Mouse (Mus musculus): ENCODE results near the gene Git2.
A peak's percentile ranks its signal among the peaks of the same experiment; 100 is the strongest.

Gene Git2

GRCm38 (mm10) chr5:114719003-114719927, 56.1 kb downstream of the Git2 start:
- DNase-seq = peak; percentile 91

GRCm38 (mm10) chr5:114718483-114718882, 56.8 kb downstream of the Git2 start:
- DNase-seq = no peak

- DNase-seq = no peak
Observed at GRCm38 (mm10) chr5:114717937-114718336, 57.4 kb downstream of the Git2 start.

GRCm38 (mm10) chr5:114717292-114717691, 58.0 kb downstream of the Git2 start:
- DNase-seq = no peak

GRCm38 (mm10) chr5:114714551-114714950, 60.8 kb downstream of the Git2 start:
- no peak for DNase-seq

- no peak for DNase-seq
Observed at GRCm38 (mm10) chr5:114709357-114709756, 66.0 kb downstream of the Git2 start.

GRCm38 (mm10) chr5:114708491-114708890, 66.8 kb downstream of the Git2 start:
- no peak for DNase-seq

- peak; percentile 89 for DNase-seq
Observed at GRCm38 (mm10) chr5:114707265-114708068, 67.8 kb downstream of the Git2 start, which contains the start of gene Tchp. TSS of gene Tchp (plus strand) at chr5:114707760.

- no peak for DNase-seq
Observed at GRCm38 (mm10) chr5:114702403-114703392, 72.6 kb downstream of the Git2 start.

- no peak for DNase-seq
Observed at GRCm38 (mm10) chr5:114699015-114699414, 76.3 kb downstream of the Git2 start.

- DNase-seq = no peak
Observed at GRCm38 (mm10) chr5:114698044-114698746, 77.1 kb downstream of the Git2 start.

- DNase-seq = no peak
Observed at GRCm38 (mm10) chr5:114696939-114697338, 78.4 kb downstream of the Git2 start.

- no peak for DNase-seq
Observed at GRCm38 (mm10) chr5:114695775-114696174, 79.5 kb downstream of the Git2 start.

- peak; percentile 89 for DNase-seq
Observed at GRCm38 (mm10) chr5:114690633-114691567, 84.4 kb downstream of the Git2 start, which contains the start of gene Gltp. TSS of gene Gltp (minus strand) at chr5:114690984.

GRCm38 (mm10) chr5:114689700-114690366, 85.5 kb downstream of the Git2 start:
- DNase-seq = peak; percentile 85

- no peak for DNase-seq
Observed at GRCm38 (mm10) chr5:114688703-114689102, 86.6 kb downstream of the Git2 start.

- DNase-seq = no peak
Observed at GRCm38 (mm10) chr5:114687901-114688300, 87.4 kb downstream of the Git2 start.

GRCm38 (mm10) chr5:114686726-114687210, 88.5 kb downstream of the Git2 start:
- DNase-seq = no peak

- DNase-seq = no peak
Observed at GRCm38 (mm10) chr5:114685986-114686385, 89.3 kb downstream of the Git2 start.

- no peak for DNase-seq
Observed at GRCm38 (mm10) chr5:114681717-114682116, 93.6 kb downstream of the Git2 start.

Data from kidney, adult 11 months (tissue).